Comparison of ENCODE assay signal across 7 mouse cellular contexts in the genomic region with DNA sequence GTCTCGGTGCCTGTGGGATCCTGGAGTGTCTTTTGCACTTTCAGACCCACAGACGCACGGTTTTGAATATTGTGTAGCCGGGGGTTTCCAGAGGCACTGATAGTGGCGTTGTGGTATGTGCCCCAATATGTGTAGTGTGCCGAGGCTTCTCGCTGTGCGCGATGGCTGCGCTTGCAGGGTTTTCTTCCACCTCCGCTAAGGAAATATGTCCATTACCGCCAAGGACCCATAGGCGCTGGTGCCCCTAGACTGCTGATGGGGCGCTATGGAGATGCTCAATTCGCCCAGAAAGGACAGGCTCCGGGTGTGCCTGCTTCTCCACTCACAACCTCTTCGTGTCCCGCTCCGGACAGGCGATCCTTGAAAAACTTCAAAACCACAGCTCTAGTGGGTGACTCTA. TPM values are rescaled to one million over a fixed set of nuclear protein-coding genes. Genes with fewer than 3 reads are reported as not detected.
DNase-seq lines count a peak whose midpoint lies in the region; ATAC-seq and TF ChIP-seq lines count a peak whose summit lies in the region.

No protein-coding gene starts in this region.

- DNase-seq in 3T3-L1 (ENCODE audit: low read depth, low spot score) = peak; percentile 27
- peak; percentile 12 for DNase-seq in adrenal gland, postnatal 14 days
- DNase-seq in embryonic facial prominence, embryonic 14.5 days (ENCODE audit: low spot score) = peak; percentile 29
- peak; percentile 66 for DNase-seq in hindbrain, postnatal 0 days (ENCODE audit: low spot score)
- DNase-seq in limb, embryonic 11.5 days (ENCODE audit: low spot score) = peak; percentile 60
- no peak for DNase-seq in gastrocnemius, postnatal 10 days

- no peaks in the 10 kb centered on the region for H3K36me3 ChIP-seq in embryonic facial prominence, embryonic 14.5 days (ENCODE audit: control insufficient read depth, insufficient read depth, low read length)
- no peaks in the 10 kb centered on the region for H3K36me3 ChIP-seq in hindbrain, postnatal 0 days (ENCODE audit: insufficient read depth, low read length)
- no peaks in the 10 kb centered on the region for H3K36me3 ChIP-seq in limb, embryonic 11.5 days (ENCODE audit: control insufficient read depth, insufficient read depth, low read length)
- H3K36me3 ChIP-seq in neural tube, embryonic 13.5 days = no peaks in the 10 kb centered on the region

- H3K9me3 ChIP-seq in embryonic facial prominence, embryonic 14.5 days (ENCODE audit: control insufficient read depth, low read length) = no peaks in the 10 kb centered on the region
- no peaks in the 10 kb centered on the region for H3K9me3 ChIP-seq in hindbrain, postnatal 0 days (ENCODE audit: low read length)
- H3K9me3 ChIP-seq in limb, embryonic 11.5 days (ENCODE audit: control insufficient read depth, low read length) = no peaks in the 10 kb centered on the region
- H3K9me3 ChIP-seq in neural tube, embryonic 13.5 days = no peaks in the 10 kb centered on the region

- peaks cover 9% of the 10 kb centered on the region; the same call in 1 of the 2 replicates for H3K27me3 ChIP-seq in embryonic facial prominence, embryonic 14.5 days (replicated peaks; ENCODE audit: control insufficient read depth, insufficient read depth, low read length)
- H3K27me3 ChIP-seq in hindbrain, postnatal 0 days (ENCODE audit: insufficient read depth, low read length) = no peaks in the 10 kb centered on the region
- no peaks in the 10 kb centered on the region for H3K27me3 ChIP-seq in limb, embryonic 11.5 days (ENCODE audit: control insufficient read depth, insufficient read depth, low read length)
- peaks cover 22% of the 10 kb centered on the region for H3K27me3 ChIP-seq in neural tube, embryonic 13.5 days

- ATAC-seq in embryonic facial prominence, embryonic 14.5 days (ENCODE audit: low read depth) = no peak
- no peak for ATAC-seq in hindbrain, postnatal 0 days
- no peak for ATAC-seq in limb, embryonic 11.5 days (ENCODE audit: insufficient number of reproducible peaks, low FRiP score, low TSS enrichment, low read depth)
- ATAC-seq in neural tube, embryonic 13.5 days (ENCODE audit: low read depth) = peak; percentile 6; the same call in 1 of the 2 replicates

- peak overlapping the region; percentile 79 for H3K9ac ChIP-seq in embryonic facial prominence, embryonic 14.5 days (ENCODE audit: low read depth, low read length)
- peak overlapping the region; percentile 82 for H3K9ac ChIP-seq in hindbrain, postnatal 0 days (replicated peaks; ENCODE audit: low read length)
- H3K9ac ChIP-seq in limb, embryonic 11.5 days (ENCODE audit: low read length) = peak overlapping the region; percentile 85
- peak overlapping the region; percentile 88 for H3K9ac ChIP-seq in neural tube, embryonic 13.5 days

- peak overlapping the region; percentile 72 for H3K4me3 ChIP-seq in embryonic facial prominence, embryonic 14.5 days (ENCODE audit: low read depth, low read length)
- peak overlapping the region; percentile 86 for H3K4me3 ChIP-seq in hindbrain, postnatal 0 days (ENCODE audit: low read length)
- H3K4me3 ChIP-seq in limb, embryonic 11.5 days (ENCODE audit: low read depth, low read length) = peak overlapping the region; percentile 66
- H3K4me3 ChIP-seq in neural tube, embryonic 13.5 days = peak overlapping the region; percentile 78

- peak overlapping the region; percentile 87 for H3K4me2 ChIP-seq in embryonic facial prominence, embryonic 14.5 days (ENCODE audit: low read depth, low read length)
- peak overlapping the region; percentile 67 for H3K4me2 ChIP-seq in hindbrain, postnatal 0 days (ENCODE audit: low read depth, low read length)
- H3K4me2 ChIP-seq in limb, embryonic 11.5 days (ENCODE audit: low read depth, severe bottlenecking) = peak overlapping the region; percentile 90
- peak overlapping the region; percentile 83 for H3K4me2 ChIP-seq in neural tube, embryonic 13.5 days

- H3K4me1 ChIP-seq in embryonic facial prominence, embryonic 14.5 days (ENCODE audit: control insufficient read depth, insufficient read depth, low read length) = 0 out of 2 replicates have a peak, but pooled peaks cover 9% of the 10 kb centered on the region
- no peaks in the 10 kb centered on the region for H3K4me1 ChIP-seq in hindbrain, postnatal 0 days (ENCODE audit: insufficient read depth, low read length)
- H3K4me1 ChIP-seq in limb, embryonic 11.5 days (ENCODE audit: control insufficient read depth, insufficient read depth, low read length) = peaks cover 9% of the 10 kb centered on the region; the same call in 1 of the 2 replicates
- peaks cover 53% of the 10 kb centered on the region for H3K4me1 ChIP-seq in neural tube, embryonic 13.5 days (replicated peaks)

- 1% methylated on average over 20 of the region's 20 CpGs for WGBS in embryonic facial prominence, embryonic 14.5 days
- WGBS in hindbrain, postnatal 0 days = under 1% methylated on average over 20 of the region's 20 CpGs
- under 1% methylated on average over 20 of the region's 20 CpGs for WGBS in limb, embryonic 11.5 days
- WGBS in neural tube, embryonic 13.5 days = 1% methylated on average over 20 of the region's 20 CpGs

- H3K27ac ChIP-seq in embryonic facial prominence, embryonic 14.5 days (replicated peaks; ENCODE audit: low read depth, low read length) = peak overlapping the region; percentile 83
- H3K27ac ChIP-seq in hindbrain, postnatal 0 days = peak overlapping the region; percentile 99
- H3K27ac ChIP-seq in limb, embryonic 11.5 days (replicated peaks; ENCODE audit: low read depth, low read length) = peak overlapping the region; percentile 88
- peak overlapping the region; percentile 96 for H3K27ac ChIP-seq in neural tube, embryonic 13.5 days (replicated peaks)

- TF ChIP-seq CTCF in hindbrain, postnatal 0 days (IDR thresholded peaks at IDR 0.05; ENCODE audit: low read depth) = peak; percentile 28; the same call in 1 of the 2 replicates

RNA-seq across cellular contexts. Expression of gene Unc5c, which starts 1.0 kb away (rescaled TPM):
- 3.8 and 4.7 TPM in 2 replicates for total RNA-seq in adrenal gland, postnatal 14 days (2021)
- 7.5 and 9.7 TPM in 2 replicates for polyA plus RNA-seq in embryonic facial prominence, embryonic 14.5 days (2014; fragmentation: Nextera tagmentation; extraction: Ambion mirVana)
- total RNA-seq in hindbrain, postnatal 0 days (2014; rRNA removed) = 92.4 and 106 TPM in 2 replicates
- 29.2 and 29.4 TPM in 2 replicates for polyA plus RNA-seq in hindbrain, postnatal 0 days (2015; fragmentation: Nextera tagmentation; extraction: Ambion mirVana)
- polyA plus RNA-seq in limb, embryonic 11.5 days (2014; fragmentation: Nextera tagmentation; extraction: Ambion mirVana) = 16.5 and 17.2 TPM in 2 replicates
- 18.8 and 19.0 TPM in 2 replicates for polyA plus RNA-seq in neural tube, embryonic 13.5 days (2015; fragmentation: Nextera tagmentation; extraction: Ambion mirVana)
- total RNA-seq in gastrocnemius, postnatal 10 days (2021) = 1 to 10 TPM in 1 of 2 experiments, under 1 TPM in 1; 0.21 to 1.3 TPM
